Mouse (Mus musculus): ENCODE results near the gene Sp4. TPM values are rescaled to one million over a fixed set of nuclear protein-coding genes. Genes with fewer than 3 reads are reported as not detected.

Sp4 gene
- polyA plus RNA-seq, 1 experiment from 2014 or later: 15.0 TPM

Other genes starting within 250 kb of the Sp4 start
- 0.19 and 0.26 TPM in 2 replicates for gene Dnah11, start 102.4 kb downstream of the Sp4 start, polyA plus RNA-seq (2015; fragmentation: Nextera tagmentation; extraction: Ambion mirVana)

All from hindbrain, embryonic 16.5 days (tissue).